Mouse (Mus musculus): ENCODE measurements around the gene Fbln1. TPM values are rescaled to one million over a fixed set of nuclear protein-coding genes. Genes with fewer than 3 reads are reported as not detected.

Fbln1 gene
- total RNA-seq (2021), result 10 to 100 TPM; 10.8 to 13.8 TPM
- long read RNA-seq, experiment 1, transcript Fbln1-202 (15 exons, 2,273 nt), result major isoform, 11 of 23 reads
- long read RNA-seq, experiment 1, transcript Fbln1-201 (17 exons, 3,659 nt), result minor isoform, 9 of 23 reads
- long read RNA-seq, experiment 1, partial matches to known transcripts, result 3 of 23 reads
- long read RNA-seq, experiment 1, other reads (novel, unspliced or antisense), result 0 of 23 reads
- long read RNA-seq, experiment 2, transcript Fbln1-202 (15 exons, 2,273 nt), result minor isoform, 5 of 14 reads
- long read RNA-seq, experiment 2, transcript Fbln1-201 (17 exons, 3,659 nt), result major isoform, 6 of 14 reads
- long read RNA-seq, experiment 2, partial matches to known transcripts, result 2 of 14 reads
- long read RNA-seq, experiment 2, other reads (novel, unspliced or antisense), result 1 of 14 reads

GRCm38 (mm10) chr15:85205792-85206702 is at the start of gene Fbln1:
TSS of gene Fbln1 (plus strand) at chr15:85205949.
- DNase-seq (ENCODE audit: low spot score in 2 of 2), result peak; percentile 54 to 65

- no peak for DNase-seq (ENCODE audit: low spot score in 2 of 2)
Measured at GRCm38 (mm10) chr15:85156198-85156597, 49.6 kb upstream of the Fbln1 start.

- no peak for DNase-seq (ENCODE audit: low spot score in 2 of 2)
Measured at GRCm38 (mm10) chr15:85161416-85161815, 44.3 kb upstream of the Fbln1 start.

GRCm38 (mm10) chr15:85162693-85163663 is 42.8 kb upstream of the Fbln1 start:
- DNase-seq (ENCODE audit: low spot score in 2 of 2), result no peak

- no peak for DNase-seq (ENCODE audit: low spot score in 2 of 2)
Measured at GRCm38 (mm10) chr15:85166433-85166933, 39.3 kb upstream of the Fbln1 start.

GRCm38 (mm10) chr15:85167086-85167679 is 38.6 kb upstream of the Fbln1 start:
- DNase-seq (ENCODE audit: low spot score in 2 of 2), result no peak

- no peak for DNase-seq (ENCODE audit: low spot score in 2 of 2)
Measured at GRCm38 (mm10) chr15:85172054-85172453, 33.7 kb upstream of the Fbln1 start.

GRCm38 (mm10) chr15:85173425-85173824 is 32.3 kb upstream of the Fbln1 start:
- no peak for DNase-seq (ENCODE audit: low spot score in 2 of 2)

- no peak for DNase-seq (ENCODE audit: low spot score in 2 of 2)
Measured at GRCm38 (mm10) chr15:85174060-85174459, 31.7 kb upstream of the Fbln1 start.

GRCm38 (mm10) chr15:85177576-85177975 is 28.2 kb upstream of the Fbln1 start:
- DNase-seq (ENCODE audit: low spot score in 2 of 2), result peak; percentile 42 to 71

- no peak for DNase-seq (ENCODE audit: low spot score in 2 of 2)
Measured at GRCm38 (mm10) chr15:85178172-85178571, 27.6 kb upstream of the Fbln1 start.

- DNase-seq (ENCODE audit: low spot score in 2 of 2), result no peak
Measured at GRCm38 (mm10) chr15:85179528-85180180, 26.1 kb upstream of the Fbln1 start.

GRCm38 (mm10) chr15:85180368-85180767 is 25.4 kb upstream of the Fbln1 start:
- DNase-seq (ENCODE audit: low spot score in 2 of 2), result no peak

GRCm38 (mm10) chr15:85182063-85182462 is 23.7 kb upstream of the Fbln1 start:
- no peak for DNase-seq (ENCODE audit: low spot score in 2 of 2)

- DNase-seq (ENCODE audit: low spot score in 2 of 2), result no peak
Measured at GRCm38 (mm10) chr15:85186916-85187315, 18.8 kb upstream of the Fbln1 start.

- no peak for DNase-seq (ENCODE audit: low spot score in 2 of 2)
Measured at GRCm38 (mm10) chr15:85188167-85188778, 17.5 kb upstream of the Fbln1 start.

GRCm38 (mm10) chr15:85200446-85201289 is 5.1 kb upstream of the Fbln1 start:
- DNase-seq (ENCODE audit: low spot score in 2 of 2), result no peak

- DNase-seq (ENCODE audit: low spot score in 2 of 2), result no peak
Measured at GRCm38 (mm10) chr15:85202199-85202598, 3.5 kb upstream of the Fbln1 start.

Data from left cerebral cortex, adult 18-20 months (tissue).